Mouse (Mus musculus) midbrain, embryonic 15.5 days (tissue): ENCODE data around the gene Spsb4. TPM values are rescaled to one million over a fixed set of nuclear protein-coding genes. Genes with fewer than 3 reads are reported as not detected.

ENCODE experiments used
- ATAC-seq: fragments of 200-750 bp; cut with Nextera tagmentation; replicated peaks from 2 replicates; pipeline ENCODE4 v1.8.0; 2017; ENCODE audit warnings: moderate TSS enrichment
- H3K27ac ChIP-seq: fragments of 300-500 bp; sonication (generic); 2 replicates; pipeline ENCODE4 v1.5.1; 2015; ENCODE audit warnings: mild to moderate bottlenecking, inconsistent platforms
- H3K27me3 ChIP-seq: fragments of 300-500 bp; sonication (generic); replicated peaks from 2 replicates; pipeline ENCODE4 v1.6.1; 2015; ENCODE audit warnings: inconsistent platforms
- H3K36me3 ChIP-seq: fragments of 300-500 bp; sonication (generic); replicated peaks from 2 replicates; pipeline ENCODE4 v1.6.1; 2015; ENCODE audit warnings: inconsistent platforms
- H3K4me1 ChIP-seq: fragments of 300-500 bp; sonication (generic); 2 replicates; pipeline ENCODE4 v1.6.1; 2015; ENCODE audit warnings: inconsistent platforms
- H3K4me2 ChIP-seq: fragments of 300-500 bp; sonication (generic); 2 replicates; pipeline ENCODE4 v1.6.1; 2015; ENCODE audit warnings: inconsistent platforms, mild to moderate bottlenecking, moderate library complexity
- H3K4me3 ChIP-seq: fragments of 300-500 bp; sonication (generic); 2 replicates; pipeline ENCODE4 v1.5.1; 2015; ENCODE audit warnings: mild to moderate bottlenecking, inconsistent platforms
- H3K9ac ChIP-seq: fragments of 300-500 bp; sonication (generic); 2 replicates; pipeline ENCODE4 v1.6.1; 2015; ENCODE audit warnings: mild to moderate bottlenecking, inconsistent platforms
- H3K9me3 ChIP-seq: fragments of 300-500 bp; sonication (generic); 2 replicates; pipeline ENCODE4 v1.6.1; 2016; ENCODE audit warnings: inconsistent platforms
- WGBS: fragments of 180-500 bp; shearing (Covaris S2); methylation state at CpG from one replicate; pipeline ENCODE4 v1.1.7; 2015; ENCODE audit warnings: mixed read lengths; 5-methylcytosine and 5-hydroxymethylcytosine counted together
- polyA plus RNA-seq: library from polyadenylated mRNA; unstranded; fragments of >200 nt; fragmentation: Nextera tagmentation; extraction: Ambion mirVana; gene quantifications from 2 replicates; pipeline ENCODE4 v1.2.1, GENCODE M21; 2015

Spsb4 gene
- polyA plus RNA-seq, 1 experiment from 2014 or later: 31.7 TPM

DNA sequence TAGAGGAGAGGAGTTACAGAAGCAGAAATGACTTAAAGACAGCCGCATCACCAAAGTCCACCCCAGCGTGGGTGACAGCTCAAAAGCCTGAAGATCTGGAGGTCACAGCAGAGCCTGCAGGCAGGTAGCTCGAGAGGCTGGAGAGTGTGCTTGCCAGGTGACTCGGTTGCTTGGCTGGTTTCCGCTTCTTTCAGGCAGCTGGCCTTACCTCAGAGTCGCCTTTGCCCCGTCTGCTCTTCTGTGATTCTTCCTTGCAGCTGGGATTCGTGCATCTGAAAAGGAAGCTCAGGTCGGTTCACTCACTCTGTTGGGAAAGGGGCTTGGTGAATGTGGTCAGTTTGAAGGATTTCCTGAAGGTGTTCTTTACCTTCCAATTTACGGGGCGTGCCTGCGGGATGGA is 8.7 kb upstream of the Spsb4 start:
- Histone ChIP-seq H3K9me3 (no peaks in the 10 kb centered on the region), H3K4me3 (no peak overlapping the region), H3K4me1 (no peaks in the 10 kb centered on the region), H3K4me2 (no peak overlapping the region), H3K27ac (no peak overlapping the region), H3K9ac (no peak overlapping the region), H3K36me3 (no peaks in the 10 kb centered on the region), H3K27me3 (no peaks in the 10 kb centered on the region)
- WGBS: 83% methylated on average over 12 of the region's 12 CpGs
- ATAC-seq: no peak

DNA sequence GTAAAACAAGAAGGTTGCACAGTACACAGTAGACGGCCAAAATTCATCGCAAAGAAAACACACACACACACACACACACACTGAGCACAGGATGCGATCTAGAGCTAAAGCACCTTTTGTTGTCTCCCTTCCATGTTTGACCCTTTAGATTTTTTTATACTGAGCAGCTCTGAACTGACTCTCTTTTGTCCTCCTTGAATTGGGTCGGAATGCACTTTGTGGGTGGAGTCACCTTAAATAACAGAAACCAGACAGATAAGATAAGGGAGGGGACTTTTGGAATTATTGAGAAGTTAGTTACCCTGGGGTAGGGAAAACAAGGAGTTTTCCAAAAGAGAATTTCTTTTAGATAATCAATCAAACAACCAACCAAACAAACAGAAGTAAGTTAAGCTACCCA is 7.4 kb upstream of the Spsb4 start:
- Histone ChIP-seq H3K27ac (no peak overlapping the region), H3K4me2 (no peak overlapping the region), H3K27me3 (no peaks in the 10 kb centered on the region), H3K36me3 (no peaks in the 10 kb centered on the region), H3K9me3 (no peaks in the 10 kb centered on the region), H3K4me1 (no peaks in the 10 kb centered on the region), H3K9ac (no peak overlapping the region), H3K4me3 (no peak overlapping the region)
- ATAC-seq: no peak
- WGBS: 85% methylated on average over 4 of the region's 4 CpGs

DNA sequence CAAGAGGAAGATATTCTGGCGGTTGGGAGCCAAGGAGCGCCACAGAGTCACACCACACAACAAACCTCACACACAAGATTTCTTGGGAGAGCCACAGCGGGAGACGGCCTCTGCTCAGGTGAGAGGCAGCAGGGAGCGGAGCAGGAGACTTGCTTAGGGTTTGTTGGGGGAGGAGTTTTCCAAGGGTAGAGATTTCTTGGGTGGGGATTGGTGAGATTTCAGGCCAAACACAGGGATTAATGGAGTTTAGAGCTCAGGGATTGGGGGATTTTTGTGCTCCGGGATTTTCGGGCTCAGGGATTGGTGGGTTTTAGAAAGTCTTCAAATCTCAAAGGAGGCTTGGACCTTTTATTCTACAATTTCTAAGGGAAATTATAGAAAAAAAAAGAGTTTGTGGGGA is 5.8 kb upstream of the Spsb4 start:
- no peak overlapping the region for H3K27ac ChIP-seq
- H3K9me3 ChIP-seq: no peaks in the 10 kb centered on the region
- H3K27me3 ChIP-seq: no peaks in the 10 kb centered on the region
- no peak overlapping the region for H3K9ac ChIP-seq
- no peak overlapping the region for H3K4me3 ChIP-seq
- no peaks in the 10 kb centered on the region for H3K36me3 ChIP-seq
- peaks cover 4% of the 10 kb centered on the region for H3K4me1 ChIP-seq
- no peak for ATAC-seq
- WGBS: 76% methylated on average over 7 of the region's 7 CpGs
- H3K4me2 ChIP-seq: no peak overlapping the region

DNA sequence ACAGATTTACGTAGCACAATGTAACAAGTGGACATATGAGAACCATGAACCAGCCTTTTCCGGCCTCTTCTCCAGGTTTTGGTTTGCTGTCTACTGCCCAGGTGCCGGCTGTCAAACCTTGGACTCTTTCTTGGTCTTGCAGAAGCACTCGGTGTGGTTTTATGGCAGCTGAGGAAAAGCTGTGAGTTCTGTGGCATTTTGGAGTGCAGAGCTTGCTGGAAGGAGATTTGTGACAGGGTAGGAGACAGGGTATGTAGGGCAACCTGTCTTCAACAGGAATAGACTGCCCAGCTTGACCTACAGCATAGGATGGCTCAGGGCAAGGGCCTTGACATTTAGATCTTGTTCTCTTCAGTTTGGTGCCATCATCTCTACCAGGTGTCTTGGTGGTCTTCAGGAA is 4.3 kb upstream of the Spsb4 start:
- Histone ChIP-seq H3K4me2 (no peak overlapping the region), H3K27me3 (no peaks in the 10 kb centered on the region), H3K27ac (no peak overlapping the region), H3K9ac (no peak overlapping the region), H3K4me3 (no peak overlapping the region), H3K36me3 (no peaks in the 10 kb centered on the region), H3K4me1 (peaks cover 10% of the 10 kb centered on the region), H3K9me3 (no peaks in the 10 kb centered on the region)
- ATAC-seq: no peak
- 95% methylated on average over 4 of the region's 4 CpGs for WGBS

DNA sequence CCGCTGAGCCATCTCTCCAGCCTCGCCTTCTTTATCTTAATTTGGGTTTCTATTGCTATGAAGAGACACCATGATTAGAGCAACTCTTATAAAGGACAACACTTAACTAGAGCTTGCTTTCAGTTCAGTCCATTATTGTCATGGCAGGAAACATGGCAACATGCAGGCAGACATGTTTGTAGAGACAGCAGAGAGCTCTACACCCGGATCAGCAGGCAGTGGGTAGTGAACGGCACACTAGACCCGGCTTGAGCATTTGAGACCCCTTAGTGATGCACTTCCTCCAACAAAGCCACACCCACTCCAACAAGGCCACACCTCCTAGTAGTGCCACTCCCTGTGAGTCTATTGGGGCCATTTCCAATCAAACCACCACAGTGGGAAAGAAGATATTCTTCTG is 3.7 kb upstream of the Spsb4 start:
- no peak for ATAC-seq
- Histone ChIP-seq H3K4me1 (peaks cover 14% of the 10 kb centered on the region), H3K9ac (no peak overlapping the region), H3K27me3 (no peaks in the 10 kb centered on the region), H3K27ac (no peak overlapping the region), H3K4me2 (no peak overlapping the region), H3K36me3 (no peaks in the 10 kb centered on the region), H3K9me3 (no peaks in the 10 kb centered on the region), H3K4me3 (no peak overlapping the region)
- 89% methylated on average over 5 of the region's 5 CpGs for WGBS

DNA sequence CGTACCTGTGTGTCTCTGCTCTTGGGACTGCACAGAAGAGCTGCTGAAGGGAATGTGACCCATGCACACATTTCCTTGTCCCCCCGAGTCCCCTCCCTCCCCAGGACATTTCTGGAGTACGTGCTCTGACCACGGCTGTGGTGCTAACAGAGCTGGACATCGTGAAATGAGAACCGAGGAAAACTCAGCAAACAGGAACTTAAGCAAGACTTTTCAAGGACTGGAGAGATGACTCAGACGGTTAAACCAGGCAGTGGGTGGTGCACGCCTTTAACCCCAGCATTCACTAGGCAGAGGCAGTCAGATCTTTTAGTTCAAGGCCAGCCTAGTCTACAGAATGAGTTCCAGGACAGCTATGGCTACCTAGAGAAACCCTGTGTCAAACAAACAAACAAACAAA is 1.5 kb upstream of the Spsb4 start:
- Histone ChIP-seq H3K4me1 (peaks cover 34% of the 10 kb centered on the region), H3K4me2 (no peak overlapping the region), H3K9me3 (no peaks in the 10 kb centered on the region), H3K27me3 (no peaks in the 10 kb centered on the region), H3K4me3 (no peak overlapping the region), H3K9ac (no peak overlapping the region), H3K27ac (no peak overlapping the region), H3K36me3 (no peaks in the 10 kb centered on the region)
- no peak for ATAC-seq
- WGBS: 86% methylated on average over 8 of the region's 8 CpGs

DNA sequence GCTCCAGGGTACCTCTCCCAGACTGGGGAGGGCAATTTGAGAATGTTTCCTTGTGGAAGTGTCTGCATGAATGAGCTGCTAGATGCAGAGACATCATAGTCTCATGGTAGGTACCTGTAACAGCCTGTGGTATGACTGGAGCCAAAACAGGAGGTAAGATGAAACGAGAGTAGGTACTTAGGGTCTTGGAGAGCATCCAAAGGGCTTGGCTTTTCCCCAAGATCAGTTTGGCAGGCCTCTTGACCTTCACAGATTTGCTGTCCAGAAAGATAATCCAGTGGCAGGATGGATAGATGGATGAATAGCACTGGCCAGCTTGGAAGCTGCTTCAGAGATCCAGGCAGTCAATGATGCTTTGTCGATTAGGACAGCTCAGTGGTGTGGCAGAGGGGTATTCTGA is 1.0 kb upstream of the Spsb4 start:
- Histone ChIP-seq H3K27ac (peak overlapping the region; percentile 95), H3K27me3 (no peaks in the 10 kb centered on the region), H3K4me1 (peaks cover 39% of the 10 kb centered on the region), H3K4me2 (peak overlapping the region; percentile 76), H3K9ac (no peak overlapping the region), H3K4me3 (no peak overlapping the region), H3K9me3 (no peaks in the 10 kb centered on the region), H3K36me3 (no peaks in the 10 kb centered on the region)
- ATAC-seq: no peak
- 50% methylated on average over 2 of the region's 2 CpGs for WGBS

DNA sequence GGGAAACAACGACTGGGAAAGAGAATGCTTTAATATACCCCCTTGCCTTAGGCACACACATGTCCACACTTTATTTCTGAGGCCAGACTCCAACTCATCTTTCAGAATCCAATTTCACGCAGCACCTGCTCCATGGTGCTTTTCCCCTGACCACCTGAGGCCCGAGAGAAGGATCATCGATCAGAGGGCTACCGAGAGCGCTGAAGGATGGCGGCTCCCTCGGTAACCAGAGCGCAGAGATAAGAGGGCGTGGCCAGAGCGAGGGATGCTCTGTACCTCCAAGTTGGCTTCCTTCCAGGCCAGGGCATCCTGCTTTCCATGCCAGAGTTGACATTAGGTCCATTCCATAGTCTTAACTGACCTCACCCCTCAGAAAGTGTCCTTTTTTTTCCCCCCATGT is 588 bp upstream of the Spsb4 start:
- 0% methylated on average over 11 of the region's 11 CpGs for WGBS
- Histone ChIP-seq H3K9me3 (no peaks in the 10 kb centered on the region), H3K27ac (peak overlapping the region; percentile 95), H3K9ac (peak overlapping the region; percentile 83), H3K4me2 (peak overlapping the region; percentile 76), H3K4me1 (peaks cover 42% of the 10 kb centered on the region), H3K4me3 (peak overlapping the region; percentile 74), H3K27me3 (no peaks in the 10 kb centered on the region), H3K36me3 (no peaks in the 10 kb centered on the region)
- ATAC-seq: peak; percentile 31

DNA sequence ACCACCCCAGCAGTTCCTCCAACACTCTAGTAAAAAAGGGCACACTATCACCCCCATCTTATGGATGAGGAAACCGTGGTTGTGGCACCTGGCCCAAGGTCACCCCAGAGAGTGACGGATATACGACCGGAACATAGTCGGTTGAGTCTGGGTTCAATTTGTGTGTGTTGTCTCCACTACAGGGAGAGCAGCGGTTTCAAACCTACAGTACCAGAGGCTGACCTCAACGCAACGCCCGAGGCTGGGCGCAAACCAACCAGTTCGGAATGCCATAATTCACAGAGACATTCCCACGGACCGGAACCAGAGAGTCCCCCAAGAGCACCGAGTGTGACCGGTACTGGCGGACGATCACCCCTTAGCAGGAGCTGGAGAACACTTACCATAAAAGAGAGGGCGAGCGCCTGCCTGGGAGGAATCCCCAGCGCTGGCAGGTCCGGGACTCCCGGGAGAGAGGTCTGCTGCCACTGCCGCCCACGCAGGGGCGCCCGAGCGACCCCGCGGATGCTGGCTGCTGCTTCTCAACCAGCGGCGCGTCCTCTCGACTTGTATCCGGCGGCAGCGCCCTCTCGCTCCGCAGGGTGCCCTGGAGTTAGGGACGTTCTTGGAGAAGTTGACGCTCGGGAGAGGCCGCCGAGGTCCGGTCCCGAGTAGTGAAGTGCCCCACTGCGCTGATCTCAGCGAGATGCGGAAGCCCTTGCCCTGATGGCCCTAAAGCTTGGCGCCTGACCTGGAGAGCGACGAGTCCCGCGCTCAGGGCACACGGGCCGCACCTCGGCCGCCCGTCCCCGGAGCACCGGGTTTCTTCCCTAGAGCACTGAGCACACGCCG is 617 bp downstream of the Spsb4 start:
- Histone ChIP-seq H3K4me1 (peaks cover 53% of the 10 kb centered on the region), H3K27me3 (no peaks in the 10 kb centered on the region), H3K36me3 (no peaks in the 10 kb centered on the region), H3K27ac (peak overlapping the region; percentile 95), H3K9me3 (no peaks in the 10 kb centered on the region), H3K4me3 (peak overlapping the region; percentile 74), H3K9ac (peak overlapping the region; percentile 83), H3K4me2 (peak overlapping the region; percentile 76)
- peak; percentile 77 for ATAC-seq
- WGBS: under 1% methylated on average over 62 of the region's 62 CpGs

DNA sequence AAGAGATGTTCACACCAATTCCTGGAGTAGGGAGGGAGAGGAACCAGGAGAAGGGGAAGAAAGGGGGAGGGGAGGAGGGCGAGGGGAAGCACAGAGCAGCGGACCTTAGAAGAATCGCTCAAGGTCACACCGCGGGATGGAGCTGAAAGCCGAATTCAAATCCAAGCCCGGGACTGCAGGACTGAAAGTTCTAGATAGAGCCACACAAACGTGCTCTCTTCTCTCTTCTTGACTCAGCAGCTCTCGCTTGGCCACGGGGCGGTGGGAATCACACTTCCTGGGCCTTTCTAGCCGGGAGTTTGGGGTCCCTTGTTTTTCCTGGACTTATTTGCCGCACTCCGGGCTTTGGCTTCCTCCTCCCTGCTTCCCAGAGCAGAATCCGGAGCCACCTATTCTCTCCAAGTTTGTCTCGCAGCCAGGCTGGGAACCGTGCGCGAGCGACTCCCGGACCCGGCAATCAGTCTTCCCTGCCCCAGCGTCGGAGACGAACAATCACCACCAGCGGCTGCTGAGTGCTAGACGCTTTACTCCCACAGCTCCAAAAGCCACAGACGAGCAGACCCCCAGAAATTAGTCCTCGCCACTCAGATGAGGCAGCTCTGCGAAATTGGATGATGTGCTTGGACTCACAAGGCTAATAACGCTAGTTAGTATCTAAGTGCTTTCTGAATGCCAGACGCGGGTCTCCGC is 1.4 kb downstream of the Spsb4 start:
- H3K9ac ChIP-seq: peak overlapping the region; percentile 83
- no peaks in the 10 kb centered on the region for H3K9me3 ChIP-seq
- H3K36me3 ChIP-seq: no peaks in the 10 kb centered on the region
- peak overlapping the region; percentile 76 for H3K4me2 ChIP-seq
- H3K27ac ChIP-seq: peak overlapping the region; percentile 95
- WGBS: 1% methylated on average over 34 of the region's 34 CpGs
- no peaks in the 10 kb centered on the region for H3K27me3 ChIP-seq
- ATAC-seq: no peak
- peaks cover 60% of the 10 kb centered on the region for H3K4me1 ChIP-seq
- H3K4me3 ChIP-seq: peak overlapping the region; percentile 74

DNA sequence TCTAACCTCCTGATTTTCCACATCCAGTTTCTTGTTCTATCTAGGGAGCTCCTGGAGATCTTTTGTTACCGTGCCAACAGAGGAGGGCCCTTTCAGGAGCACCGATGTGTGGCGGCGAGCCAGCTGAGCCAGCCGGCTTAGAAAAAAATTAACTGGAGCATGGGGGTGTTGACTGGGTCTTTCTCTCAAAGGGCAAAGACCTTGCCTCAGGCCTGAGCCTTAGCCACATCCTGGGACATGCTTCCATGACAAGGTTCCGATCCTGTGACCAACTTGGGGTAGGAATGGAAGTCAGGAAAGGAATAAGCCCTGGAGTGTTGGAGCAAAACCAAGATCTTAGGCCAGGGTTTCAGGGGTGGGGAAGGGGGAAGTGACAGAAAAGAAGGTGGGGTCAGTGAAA is 2.9 kb downstream of the Spsb4 start:
- no peak for ATAC-seq
- Histone ChIP-seq H3K4me1 (peaks cover 73% of the 10 kb centered on the region), H3K4me2 (peak overlapping the region; percentile 76), H3K27me3 (no peaks in the 10 kb centered on the region), H3K36me3 (no peaks in the 10 kb centered on the region), H3K4me3 (no peak overlapping the region), H3K9ac (no peak overlapping the region), H3K27ac (peak overlapping the region; percentile 36; the same call in 1 of the 2 replicates), H3K9me3 (no peaks in the 10 kb centered on the region)
- WGBS: 14% methylated on average over 6 of the region's 6 CpGs

DNA sequence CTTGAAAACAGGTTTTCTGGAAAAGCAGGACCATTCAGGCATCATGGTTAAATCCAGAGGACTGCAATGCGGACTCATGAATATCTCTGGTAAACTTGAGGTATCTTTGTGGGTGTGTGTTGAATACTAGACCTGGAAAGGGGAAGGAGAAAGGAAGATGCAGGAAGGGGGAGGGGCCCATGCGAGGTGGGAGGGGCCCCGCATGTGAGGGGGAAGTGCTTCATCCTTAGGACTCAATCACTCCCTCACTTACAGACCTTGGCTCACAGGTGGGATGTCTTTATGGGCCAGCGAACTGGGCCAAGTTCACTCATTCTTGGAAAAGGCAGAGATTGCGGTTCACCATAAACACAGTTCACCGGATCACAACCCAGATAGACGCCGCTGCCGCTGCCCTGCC is 4.9 kb downstream of the Spsb4 start:
- H3K27me3 ChIP-seq: no peaks in the 10 kb centered on the region
- no peaks in the 10 kb centered on the region for H3K9me3 ChIP-seq
- H3K4me2 ChIP-seq: peak overlapping the region; percentile 13; the same call in 1 of the 2 replicates
- H3K36me3 ChIP-seq: no peaks in the 10 kb centered on the region
- H3K9ac ChIP-seq: no peak overlapping the region
- ATAC-seq: no peak
- H3K4me1 ChIP-seq: peaks cover 63% of the 10 kb centered on the region
- H3K4me3 ChIP-seq: no peak overlapping the region
- peak overlapping the region; percentile 4; the same call in 1 of the 2 replicates for H3K27ac ChIP-seq
- 72% methylated on average over 9 of the region's 9 CpGs for WGBS
